Mouse (Mus musculus): ENCODE results near the gene Tceal6. TPM values are rescaled to one million over a fixed set of nuclear protein-coding genes. Genes with fewer than 3 reads are reported as not detected.
"Not testable (repeated sequence)": the region's sequence is repeated elsewhere in the genome, so short reads cannot be mapped to it uniquely, and the experiment has no call there.

Gene Tceal6
- polyA plus RNA-seq (2015; fragmentation: Nextera tagmentation; extraction: Ambion mirVana), result 0.51 and 0.67 TPM in 2 replicates

- Histone ChIP-seq H3K27me3 (ENCODE audit: control insufficient read depth, insufficient read depth, low read length) (no peaks in the 10 kb centered on the region), H3K36me3 (ENCODE audit: control insufficient read depth, insufficient read depth, low read length) (no peaks in the 10 kb centered on the region), H3K4me1 (replicated peaks; ENCODE audit: control insufficient read depth, insufficient read depth) (no peaks in the 10 kb centered on the region), H3K4me2 (replicated peaks; ENCODE audit: low read depth) (peak within 1 kb of the TSS; percentile 39), H3K9ac (ENCODE audit: low read length) (no peak within 1 kb of the TSS), H3K4me3 (ENCODE audit: low read depth, low read length) (peak within 1 kb of the TSS; percentile 18; the same call in 1 of the 2 replicates), H3K27ac (replicated peaks) (no peak within 1 kb of the TSS), H3K9me3 (ENCODE audit: control insufficient read depth, low read length) (no peaks in the 10 kb centered on the region)
- 9% methylated on average over 11 of the region's 13 CpGs for WGBS
- ATAC-seq (ENCODE audit: low FRiP score, low TSS enrichment) (0 out of 2 replicates have a peak, but pooled peaks have one; percentile 29), DNase-seq (ENCODE audit: low spot score) (no peak)
- TF ChIP-seq CTCF (IDR thresholded peaks at IDR 0.05; ENCODE audit: low read depth), result no peak
- no peak for TF ChIP-seq EP300 (optimal IDR thresholded peaks at IDR 0.05)
Measured at GRCm38 (mm10) chrX:135210436-135211221, at the start of gene Tceal6. Tceal6 (minus strand) TSS chrX:135210687.

GRCm38 (mm10) chrX:135209773-135210435, 583 bp downstream of the Tceal6 start:
- Histone ChIP-seq H3K4me3 (ENCODE audit: low read depth, low read length) (peak overlapping the region; percentile 18; the same call in 1 of the 2 replicates), H3K4me2 (replicated peaks; ENCODE audit: low read depth) (peak overlapping the region; percentile 39)
- not testable (repeated sequence) for H3K27ac ChIP-seq (replicated peaks); H3K36me3 ChIP-seq (ENCODE audit: control insufficient read depth, insufficient read depth, low read length); DNase-seq (ENCODE audit: low spot score); H3K9ac ChIP-seq (ENCODE audit: low read length); H3K4me1 ChIP-seq (replicated peaks; ENCODE audit: control insufficient read depth, insufficient read depth); H3K27me3 ChIP-seq (ENCODE audit: control insufficient read depth, insufficient read depth, low read length); ATAC-seq (ENCODE audit: low FRiP score, low TSS enrichment); H3K9me3 ChIP-seq (ENCODE audit: control insufficient read depth, low read length)
- 21% methylated on average over 21 of the region's 21 CpGs for WGBS

GRCm38 (mm10) chrX:135189924-135190323, 20.6 kb downstream of the Tceal6 start:
- H3K4me2 ChIP-seq (replicated peaks; ENCODE audit: low read depth); DNase-seq (ENCODE audit: low spot score); H3K4me1 ChIP-seq (replicated peaks; ENCODE audit: control insufficient read depth, insufficient read depth); H3K4me3 ChIP-seq (ENCODE audit: low read depth, low read length); H3K27ac ChIP-seq (replicated peaks); H3K27me3 ChIP-seq (ENCODE audit: control insufficient read depth, insufficient read depth, low read length); H3K9me3 ChIP-seq (ENCODE audit: control insufficient read depth, low read length); H3K36me3 ChIP-seq (ENCODE audit: control insufficient read depth, insufficient read depth, low read length); ATAC-seq (ENCODE audit: low FRiP score, low TSS enrichment); H3K9ac ChIP-seq (ENCODE audit: low read length): not testable (repeated sequence)
- no CpG with 5 or more reads among the region's 6 CpGs for WGBS

- not testable (repeated sequence) for H3K4me2 ChIP-seq (replicated peaks; ENCODE audit: low read depth); H3K27me3 ChIP-seq (ENCODE audit: control insufficient read depth, insufficient read depth, low read length); H3K36me3 ChIP-seq (ENCODE audit: control insufficient read depth, insufficient read depth, low read length); H3K4me3 ChIP-seq (ENCODE audit: low read depth, low read length); H3K9ac ChIP-seq (ENCODE audit: low read length); H3K27ac ChIP-seq (replicated peaks); H3K4me1 ChIP-seq (replicated peaks; ENCODE audit: control insufficient read depth, insufficient read depth); DNase-seq (ENCODE audit: low spot score); ATAC-seq (ENCODE audit: low FRiP score, low TSS enrichment); H3K9me3 ChIP-seq (ENCODE audit: control insufficient read depth, low read length)
- no CpG with 5 or more reads among the region's 3 CpGs for WGBS
Measured at GRCm38 (mm10) chrX:135188661-135189060, 21.8 kb downstream of the Tceal6 start.

- H3K4me2 ChIP-seq (replicated peaks; ENCODE audit: low read depth); H3K27me3 ChIP-seq (ENCODE audit: control insufficient read depth, insufficient read depth, low read length); H3K27ac ChIP-seq (replicated peaks); H3K36me3 ChIP-seq (ENCODE audit: control insufficient read depth, insufficient read depth, low read length); H3K4me1 ChIP-seq (replicated peaks; ENCODE audit: control insufficient read depth, insufficient read depth); H3K9ac ChIP-seq (ENCODE audit: low read length); H3K4me3 ChIP-seq (ENCODE audit: low read depth, low read length); ATAC-seq (ENCODE audit: low FRiP score, low TSS enrichment); DNase-seq (ENCODE audit: low spot score); H3K9me3 ChIP-seq (ENCODE audit: control insufficient read depth, low read length): not testable (repeated sequence)
- 81% methylated on average over 3 of the region's 14 CpGs for WGBS
Measured at GRCm38 (mm10) chrX:135177532-135177931, 33.0 kb downstream of the Tceal6 start, which contains the start of gene Gm15023. Gm15023 (minus strand) TSS chrX:135177632.

Other genes starting within 250 kb of the Tceal6 start
- 0.15 and 0.16 TPM in 2 replicates for gene Nxf2, start 245.9 kb downstream of the Tceal6 start, polyA plus RNA-seq (2015; fragmentation: Nextera tagmentation; extraction: Ambion mirVana)
- gene Zmat1, start 201.5 kb downstream of the Tceal6 start, polyA plus RNA-seq (2015; fragmentation: Nextera tagmentation; extraction: Ambion mirVana), result 2.2 TPM in 2 replicates
- gene Gm15023, start 33.1 kb downstream of the Tceal6 start, polyA plus RNA-seq (2015; fragmentation: Nextera tagmentation; extraction: Ambion mirVana), result not detected in 2 replicates
- gene Pramel3, start 91.6 kb upstream of the Tceal6 start, polyA plus RNA-seq (2015; fragmentation: Nextera tagmentation; extraction: Ambion mirVana), result not detected in 2 replicates
- gene Gm5128, start 162.6 kb upstream of the Tceal6 start, polyA plus RNA-seq (2015; fragmentation: Nextera tagmentation; extraction: Ambion mirVana), result not detected in 2 replicates
- not detected in 2 replicates for gene Gm7903, start 223.1 kb upstream of the Tceal6 start, polyA plus RNA-seq (2015; fragmentation: Nextera tagmentation; extraction: Ambion mirVana)